Mouse (Mus musculus) E14TG2a.4 (cell line): Measurements from ENCODE around the gene Ccdc9.
"Not testable (repeated sequence)": the region's sequence is repeated elsewhere in the genome, so short reads cannot be mapped to it uniquely, and the experiment has no call there.

Experiments
- CTCF ChIP-seq: conservative IDR thresholded peaks from 2 replicates; pipeline ENCODE4 v1.5.1; 2014; ENCODE audit warnings: low read length
- NANOG ChIP-seq: IDR thresholded peaks from 2 replicates; pipeline ENCODE4 v1.6.1; 2014; ENCODE audit warnings: borderline replicate concordance, low read length, mixed read lengths

- not testable (repeated sequence) for TF ChIP-seq CTCF, NANOG
These were observed 20.0 kb downstream of the Ccdc9 start for GRCm38 (mm10) chr7:16266593-16266992.
